Mouse (Mus musculus) liver, embryonic 16.5 days (tissue): ENCODE measurements at regions not wholly inside any gene's neighbourhood (a gene's known extent, or its start where the extent isn't known, plus 50 kb on each side); places are given as distances from the start of the nearest gene placed in this dataset.

ENCODE experiments used
- ATAC-seq: fragments of 200-750 bp; cut with Nextera tagmentation; 2 replicates; pipeline ENCODE4 v1.8.0; 2017; ENCODE audit warnings: low read depth, mild to moderate bottlenecking, moderate number of reproducible peaks, moderate library complexity
- H3K27ac ChIP-seq: fragments of 300-500 bp; sonication (generic); 2 replicates; pipeline ENCODE4 v1.5.1; 2014; ENCODE audit warnings: mild to moderate bottlenecking, low read length
- H3K27me3 ChIP-seq: fragments of 300-500 bp; sonication (generic); 2 replicates; pipeline ENCODE4 v1.6.1; 2014; ENCODE audit warnings: low read depth, low read length, mixed read lengths; ENCODE audit not compliant: control insufficient read depth, insufficient read depth
- H3K36me3 ChIP-seq: fragments of 300-500 bp; sonication (generic); 2 replicates; pipeline ENCODE4 v1.6.1; 2014; ENCODE audit warnings: mild to moderate bottlenecking; ENCODE audit not compliant: control insufficient read depth, insufficient read depth
- H3K4me1 ChIP-seq: fragments of 300-500 bp; sonication (generic); 2 replicates; pipeline ENCODE4 v1.6.1; 2014; ENCODE audit warnings: low read depth, low read length, mixed read lengths; ENCODE audit not compliant: control insufficient read depth
- H3K4me2 ChIP-seq: fragments of 300-500 bp; sonication (generic); 2 replicates; pipeline ENCODE4 v1.6.1; 2014; ENCODE audit warnings: low read depth, low read length, mixed read lengths
- H3K4me3 ChIP-seq: fragments of 300-500 bp; sonication (generic); 2 replicates; pipeline ENCODE4 v1.5.1; 2014; ENCODE audit warnings: low read depth, mild to moderate bottlenecking, low read length
- H3K9ac ChIP-seq: fragments of 300-500 bp; sonication (generic); 2 replicates; pipeline ENCODE4 v1.6.1; 2014; ENCODE audit warnings: low read depth, low read length
- H3K9me3 ChIP-seq: fragments of 300-500 bp; sonication (generic); replicated peaks from 2 replicates; pipeline ENCODE4 v1.6.1; 2016; ENCODE audit warnings: low read length; ENCODE audit not compliant: control insufficient read depth
- WGBS: fragments of 180-500 bp; shearing (Covaris S2); extraction: QIAGEN DNeasy Blood & Tissue Kit; methylation state at CpG from one replicate; pipeline ENCODE4 v1.1.7; 2014; ENCODE audit not compliant: insufficient replicate concordance; 5-methylcytosine and 5-hydroxymethylcytosine counted together

GRCm38 (mm10) chr17:43197232-43197631 is 72.9 kb upstream of the Adgrf1 start:
- Histone ChIP-seq H3K9ac (no peak overlapping the region), H3K27ac (no peak overlapping the region), H3K36me3 (no peaks in the 10 kb centered on the region), H3K4me2 (no peak overlapping the region), H3K9me3 (no peaks in the 10 kb centered on the region), H3K4me1 (no peaks in the 10 kb centered on the region), H3K4me3 (no peak overlapping the region), H3K27me3 (no peaks in the 10 kb centered on the region)
- no peak for ATAC-seq
- 38% methylated on average over 1 of the region's 1 CpGs for WGBS

GRCm38 (mm10) chr17:43200832-43201231 is 69.3 kb upstream of the Adgrf1 start:
- 20% methylated on average over 2 of the region's 2 CpGs for WGBS
- Histone ChIP-seq H3K4me1 (no peaks in the 10 kb centered on the region), H3K36me3 (no peaks in the 10 kb centered on the region), H3K27ac (no peak overlapping the region), H3K4me3 (no peak overlapping the region), H3K27me3 (no peaks in the 10 kb centered on the region), H3K9me3 (no peaks in the 10 kb centered on the region), H3K4me2 (no peak overlapping the region), H3K9ac (no peak overlapping the region)
- ATAC-seq, result no peak

- H3K9me3 ChIP-seq, result no peaks in the 10 kb centered on the region
- 70% methylated on average over 3 of the region's 3 CpGs for WGBS
Measured at GRCm38 (mm10) chr17:43206701-43207470, 63.2 kb upstream of the Adgrf1 start.

GRCm38 (mm10) chr17:43209727-43210126 is 60.4 kb upstream of the Adgrf1 start:
- Histone ChIP-seq H3K4me1 (no peaks in the 10 kb centered on the region), H3K4me2 (no peak overlapping the region), H3K9ac (no peak overlapping the region), H3K36me3 (no peaks in the 10 kb centered on the region), H3K27me3 (no peaks in the 10 kb centered on the region), H3K9me3 (no peaks in the 10 kb centered on the region), H3K27ac (no peak overlapping the region), H3K4me3 (no peak overlapping the region)
- no peak for ATAC-seq
- WGBS, result 49% methylated on average over 1 of the region's 1 CpGs

More at GRCm38 (mm10) chr17:43206701-43207470, 63.2 kb upstream of the Adgrf1 start:
- Histone ChIP-seq H3K4me3 (no peak overlapping the region), H3K4me1 (no peaks in the 10 kb centered on the region), H3K9ac (no peak overlapping the region), H3K4me2 (no peak overlapping the region), H3K27ac (no peak overlapping the region), H3K36me3 (no peaks in the 10 kb centered on the region), H3K27me3 (no peaks in the 10 kb centered on the region)
- ATAC-seq, result no peak

DNA sequence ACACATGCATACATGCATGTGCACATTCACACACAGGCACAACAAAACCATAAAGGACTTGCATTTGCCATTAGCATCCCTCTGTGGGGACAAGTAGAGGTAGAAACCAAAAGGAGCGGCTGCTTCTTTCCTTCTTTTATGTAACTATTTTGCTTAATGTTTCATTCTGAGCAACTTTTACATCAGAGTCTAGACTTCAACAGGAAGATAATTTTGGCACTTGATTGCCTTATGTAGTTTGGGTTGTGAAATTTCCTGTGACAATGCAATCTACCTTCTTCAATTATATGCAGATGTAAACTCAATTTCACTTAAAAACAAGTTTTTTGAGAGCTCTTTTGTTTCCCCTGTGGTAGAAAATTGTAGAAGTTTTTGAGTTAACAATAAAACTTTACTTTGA is 56.1 kb upstream of the Adgrf1 start:
- H3K36me3 ChIP-seq, result no peaks in the 10 kb centered on the region
- no peak overlapping the region for H3K4me3 ChIP-seq
- 81% methylated on average over 1 of the region's 1 CpGs for whole genome bisulfite sequencing
- H3K4me1 ChIP-seq, result no peaks in the 10 kb centered on the region
- no peaks in the 10 kb centered on the region for H3K9me3 ChIP-seq
- ATAC-seq, result no peak
- H3K27me3 ChIP-seq, result no peaks in the 10 kb centered on the region
- H3K4me2 ChIP-seq, result no peak overlapping the region
- no peak overlapping the region for H3K9ac ChIP-seq
- H3K27ac ChIP-seq, result no peak overlapping the region

DNA sequence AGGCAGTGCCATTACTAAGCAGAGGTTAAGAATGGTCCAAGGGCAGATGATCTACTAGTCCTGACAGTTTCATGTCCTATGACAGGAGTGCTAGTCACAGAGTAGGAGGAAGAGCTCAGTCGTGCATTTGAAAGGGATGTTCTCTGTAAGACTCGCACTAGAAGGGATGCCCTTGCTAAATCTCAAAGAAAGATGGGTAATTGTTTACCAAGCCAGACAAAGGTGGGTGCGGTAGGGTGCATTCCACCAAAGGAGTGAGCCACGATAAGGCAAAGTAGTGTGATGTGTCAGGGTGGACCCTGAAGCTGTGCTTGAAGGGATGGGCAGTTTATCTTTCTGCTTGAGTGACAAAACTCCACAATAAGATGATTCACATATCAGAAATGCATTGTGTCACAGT is 50.5 kb upstream of the Adgrf1 start:
- H3K4me3 ChIP-seq, result no peak overlapping the region
- no peak overlapping the region for H3K4me2 ChIP-seq
- H3K9ac ChIP-seq, result no peak overlapping the region
- H3K27me3 ChIP-seq, result no peaks in the 10 kb centered on the region
- H3K27ac ChIP-seq, result no peak overlapping the region
- ATAC-seq, result no peak
- no peaks in the 10 kb centered on the region for H3K9me3 ChIP-seq
- no peaks in the 10 kb centered on the region for H3K36me3 ChIP-seq
- no peaks in the 10 kb centered on the region for H3K4me1 ChIP-seq
- WGBS, result 46% methylated on average over 4 of the region's 4 CpGs
